Mouse (Mus musculus) kidney, adult 2 months (tissue): ENCODE data around the gene Atg4b. TPM values are rescaled to one million over a fixed set of nuclear protein-coding genes. Genes with fewer than 3 reads are reported as not detected.
A peak's percentile ranks its signal among the peaks of the same experiment; 100 is the strongest.

Source experiments
- DNase-seq: peaks from one replicate; pipeline ENCODE4 v3.0.0; 2021
- H3K27ac ChIP-seq: fragments of 200-500 bp; 2 replicates; pipeline ENCODE4 v1.5.1; 2012; ENCODE audit warnings: low read depth, low read length, control low read depth, inconsistent platforms; ENCODE audit not compliant: insufficient read depth
- H3K27me3 ChIP-seq: fragments of 200-500 bp; replicated peaks from 2 replicates; pipeline ENCODE4 v1.6.1; 2012; ENCODE audit warnings: mild to moderate bottlenecking, moderate library complexity, low read length, inconsistent platforms; ENCODE audit not compliant: control insufficient read depth, insufficient read depth
- H3K36me3 ChIP-seq: fragments of 200-500 bp; 2 replicates; pipeline ENCODE4 v1.6.1; 2012; ENCODE audit warnings: mild to moderate bottlenecking, moderate library complexity, low read length, inconsistent platforms; ENCODE audit not compliant: control insufficient read depth, insufficient read depth
- H3K4me1 ChIP-seq: fragments of 200-500 bp; 2 replicates; pipeline ENCODE4 v1.6.1; 2011; ENCODE audit warnings: low read length; ENCODE audit not compliant: control insufficient read depth, insufficient read depth
- H3K4me3 ChIP-seq: fragments of 200-500 bp; 2 replicates; pipeline ENCODE4 v1.5.1; 2011; ENCODE audit warnings: mild to moderate bottlenecking, low read depth, low read length, control low read depth; ENCODE audit not compliant: insufficient read depth
- CTCF ChIP-seq: fragments of 200-500 bp; conservative IDR thresholded peaks from 2 replicates; pipeline ENCODE4 v1.5.1; 2011; ENCODE audit warnings: low read depth, mild to moderate bottlenecking, control low read depth, low read length, moderate library complexity, mixed read lengths; ENCODE audit not compliant: insufficient read depth, insufficient read length
- POLR2A ChIP-seq: fragments of 200-500 bp; IDR thresholded peaks from one replicate; pipeline ENCODE4 v1.6.1; 2011; ENCODE audit warnings: low read depth, low read length, control low read depth
- WGBS: fragments of 180-500 bp; shearing (Covaris S2); methylation state at CpG from one replicate; pipeline ENCODE4 v1.1.7; 2018; 5-methylcytosine and 5-hydroxymethylcytosine counted together
- polyA plus RNA-seq: library from polyadenylated mRNA; depleted of rRNA; stranded (reverse); fragments of >200 nt; gene quantifications from 2 replicates; pipeline ENCODE4 v1.2.3, GENCODE M21; 2012

Atg4b gene
- polyA plus RNA-seq, 1 experiment = 46.3 TPM

DNA sequence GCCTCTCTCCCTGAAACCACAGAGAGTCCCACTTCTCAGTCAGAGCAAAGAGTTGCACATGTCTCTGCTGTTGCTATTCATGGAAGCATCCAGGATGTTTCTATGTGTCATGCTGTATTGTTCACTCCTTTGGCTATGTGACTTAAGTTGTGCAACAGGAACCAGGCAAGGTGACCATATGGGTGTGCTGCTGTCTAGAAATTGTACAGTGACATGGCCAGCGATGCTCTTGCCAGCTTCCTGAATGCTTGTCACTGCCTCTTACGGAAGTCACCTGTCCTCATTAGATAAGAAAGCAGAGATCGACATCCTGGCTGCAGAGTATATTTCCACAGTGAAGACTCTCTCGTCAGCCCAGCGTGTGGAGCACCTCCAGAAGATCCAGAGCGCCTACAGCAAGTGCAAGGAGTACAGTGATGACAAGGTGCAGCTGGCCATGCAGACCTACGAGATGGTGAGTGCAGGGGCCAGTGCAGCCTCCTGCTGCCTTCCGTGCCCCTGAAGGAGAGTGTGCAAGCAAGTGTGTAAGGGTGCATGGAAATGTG is 60.3 kb downstream of the Atg4b start:
- no peak for DNase-seq
- 86% methylated on average over 8 of the region's 8 CpGs for WGBS

DNA sequence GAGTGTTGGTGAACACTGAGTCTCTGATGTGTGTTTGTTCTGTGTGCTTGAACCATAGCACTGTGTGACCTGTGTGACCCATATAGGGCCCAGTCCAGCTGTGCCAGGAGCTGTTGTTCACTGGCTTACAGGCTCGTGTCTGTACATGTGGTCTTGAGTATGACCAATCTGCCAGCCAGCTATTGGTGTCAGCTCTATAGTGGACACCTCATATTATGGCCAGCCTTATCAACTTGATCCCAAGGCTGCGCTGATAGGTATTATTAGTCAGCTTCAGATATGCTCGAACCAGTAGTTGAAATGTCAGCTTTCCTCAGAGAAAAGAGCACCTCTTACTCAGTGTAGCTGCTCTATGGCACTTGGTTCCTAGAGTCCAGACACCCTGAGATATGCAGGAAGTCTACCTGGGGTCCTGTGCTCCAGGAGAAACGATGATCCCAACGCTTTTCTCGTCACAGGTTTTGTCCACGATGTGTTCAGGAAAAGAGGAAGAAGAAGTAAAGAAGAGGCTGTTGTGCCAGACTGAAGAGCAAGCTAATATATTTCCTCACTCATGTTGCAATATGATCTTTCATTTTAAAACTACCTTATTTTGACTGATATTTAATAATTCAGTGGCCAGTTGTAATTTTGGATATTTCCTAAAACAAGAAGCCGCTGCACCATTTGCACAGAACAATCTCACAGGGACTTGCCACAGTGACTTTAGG is 66.7 kb downstream of the Atg4b start:
- Histone ChIP-seq H3K4me3 (no peak overlapping the region), H3K36me3 (peaks cover 4% of the 10 kb centered on the region), H3K27ac (no peak overlapping the region), H3K4me1 (no peaks in the 10 kb centered on the region), H3K27me3 (no peaks in the 10 kb centered on the region)
- no peak for DNase-seq
- WGBS = 89% methylated on average over 8 of the region's 8 CpGs
- TF ChIP-seq POLR2A (no peak), CTCF (no peak)

More for the DNA sequence above, 60.3 kb downstream of the Atg4b start:
- TF ChIP-seq POLR2A = no peak
- TF ChIP-seq CTCF = no peak
- peaks cover 1% of the 10 kb centered on the region; the same call in 1 of the 2 replicates for H3K36me3 ChIP-seq
- H3K4me1 ChIP-seq = no peaks in the 10 kb centered on the region
- no peak overlapping the region for H3K27ac ChIP-seq
- H3K4me3 ChIP-seq = no peak overlapping the region
- no peaks in the 10 kb centered on the region for H3K27me3 ChIP-seq

DNA sequence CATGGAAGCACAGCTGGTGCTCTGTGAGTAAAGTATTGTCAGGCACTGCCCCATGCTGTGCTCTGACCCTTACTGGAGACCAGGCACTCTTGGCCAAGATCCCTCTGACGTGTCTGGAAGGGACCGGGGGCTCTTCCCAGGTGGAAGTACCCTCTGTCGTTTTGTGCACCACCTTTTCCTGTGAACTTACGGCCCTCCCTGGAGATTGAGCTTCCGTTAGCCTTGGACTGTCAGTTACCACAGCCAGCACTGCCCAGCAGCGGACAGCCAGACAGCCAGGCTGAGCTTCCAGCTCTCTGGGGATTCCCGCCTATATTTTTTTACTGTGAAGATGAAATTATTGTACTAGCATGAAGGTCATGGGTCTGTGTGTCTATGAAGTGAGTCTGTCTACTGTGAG is 67.4 kb downstream of the Atg4b start:
- no peak overlapping the region for H3K27ac ChIP-seq
- no peak overlapping the region for H3K4me3 ChIP-seq
- peaks cover 4% of the 10 kb centered on the region for H3K36me3 ChIP-seq
- H3K27me3 ChIP-seq = no peaks in the 10 kb centered on the region
- WGBS = 69% methylated on average over 7 of the region's 7 CpGs
- DNase-seq = no peak
- H3K4me1 ChIP-seq = no peaks in the 10 kb centered on the region
- TF ChIP-seq CTCF (no peak), POLR2A (no peak)

DNA sequence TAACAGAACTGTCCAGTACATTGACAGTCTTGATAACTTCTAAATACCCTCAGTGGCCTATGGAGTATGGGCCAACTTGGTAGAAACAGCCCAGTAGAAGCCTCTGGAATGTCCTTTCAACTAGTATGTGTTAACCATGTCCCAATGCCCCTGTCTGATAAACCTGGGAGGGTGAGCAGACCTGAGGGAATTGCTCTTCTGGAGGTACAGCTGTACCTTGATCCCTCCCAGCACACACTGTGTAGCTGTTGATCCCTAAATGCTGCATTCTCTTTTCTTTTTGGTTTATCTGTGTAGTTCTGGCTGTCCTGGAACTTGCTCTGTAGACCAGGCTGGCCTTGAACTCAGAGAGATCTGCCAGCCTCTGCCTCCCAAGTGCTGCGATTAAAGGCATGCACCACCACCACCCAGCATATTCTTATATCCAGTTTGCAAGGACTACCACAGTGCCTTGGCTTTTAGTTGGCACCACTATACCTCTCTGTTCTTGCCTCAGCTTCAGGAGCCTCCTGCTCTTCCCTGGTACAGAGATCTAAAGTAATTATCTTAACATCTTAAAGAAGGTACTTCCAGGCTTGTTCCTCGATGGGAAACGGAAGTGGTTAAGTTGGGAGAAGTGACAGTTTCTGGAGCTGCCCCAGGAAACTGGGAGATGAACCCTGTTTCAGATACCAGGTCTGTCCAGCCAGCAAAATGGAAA is 72.6 kb downstream of the Atg4b start:
- Histone ChIP-seq H3K36me3 (peaks cover 3% of the 10 kb centered on the region; the same call in 1 of the 2 replicates), H3K27me3 (no peaks in the 10 kb centered on the region), H3K27ac (peak overlapping the region; percentile 98; the same call in 1 of the 2 replicates), H3K4me3 (no peak overlapping the region), H3K4me1 (peaks cover 5% of the 10 kb centered on the region; the same call in 1 of the 2 replicates)
- WGBS = 69% methylated on average over 3 of the region's 3 CpGs
- no peak for DNase-seq
- TF ChIP-seq CTCF (no peak), POLR2A (no peak)

DNA sequence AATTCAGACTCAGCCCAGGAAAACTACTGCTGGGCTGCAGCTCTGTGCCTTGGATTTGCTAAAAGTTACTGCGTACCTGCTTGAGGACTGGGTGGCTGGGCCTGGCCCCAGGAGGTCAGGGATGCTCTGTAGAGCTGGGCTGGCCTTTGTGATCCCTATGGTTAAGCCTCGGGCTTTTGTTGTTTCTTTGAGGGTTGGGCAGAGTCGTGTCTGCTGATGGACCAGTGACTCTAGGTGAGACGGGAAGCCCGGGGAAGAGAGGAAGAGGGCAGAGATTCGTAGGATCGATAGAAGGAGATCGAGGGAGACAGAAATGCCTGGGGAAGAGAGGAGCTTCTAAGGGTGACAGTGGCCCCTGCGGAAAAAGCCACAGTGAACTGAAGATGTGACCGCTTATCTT is 73.3 kb downstream of the Atg4b start, which contains the start of gene D2hgdh:
D2hgdh (plus strand) TSS at position 301 of the 400 bp plus-strand sequence.
- DNase-seq = no peak
- 13% methylated on average over 10 of the region's 10 CpGs for WGBS
- Histone ChIP-seq H3K4me3 (peak within 1 kb of the TSS; percentile 79), H3K4me1 (peaks cover 5% of the 10 kb centered on the region; the same call in 1 of the 2 replicates), H3K27ac (peak within 1 kb of the TSS; percentile 98), H3K27me3 (no peaks in the 10 kb centered on the region), H3K36me3 (peaks cover 1% of the 10 kb centered on the region; the same call in 1 of the 2 replicates)
- TF ChIP-seq CTCF (no peak), POLR2A (no peak)

DNA sequence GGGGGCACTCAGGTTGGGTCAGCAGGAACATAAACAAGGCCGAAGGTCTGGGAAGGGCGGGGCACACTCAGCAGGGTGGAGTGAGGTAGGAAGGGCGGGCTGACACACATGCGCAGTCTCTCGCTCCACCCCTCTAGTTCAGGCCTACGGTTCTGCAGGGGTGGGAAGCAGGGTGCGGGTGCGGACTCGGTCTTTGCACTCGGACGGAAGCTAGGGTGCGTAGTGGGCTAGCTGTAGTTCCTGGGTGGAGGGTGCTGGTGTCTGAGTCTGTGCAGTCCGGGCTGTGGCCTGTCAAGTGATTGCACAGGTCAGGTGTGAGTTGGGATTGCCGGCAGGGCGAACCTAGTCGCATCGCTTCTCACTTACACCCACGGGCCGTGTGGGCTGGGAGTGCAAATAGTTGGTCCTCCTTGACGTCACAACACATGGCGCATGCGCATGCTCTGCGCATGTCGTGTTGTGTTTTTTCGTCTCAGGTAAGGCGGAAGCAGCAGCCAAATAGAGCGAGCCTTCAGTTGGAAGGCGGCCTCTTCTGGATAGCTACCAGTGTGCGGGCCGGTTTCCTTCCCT is 73.9 kb downstream of the Atg4b start:
- no peaks in the 10 kb centered on the region for H3K27me3 ChIP-seq
- peak overlapping the region; percentile 98 for H3K27ac ChIP-seq
- under 1% methylated on average over 30 of the region's 30 CpGs for WGBS
- peak; percentile 98 for DNase-seq
- peaks cover 5% of the 10 kb centered on the region; the same call in 1 of the 2 replicates for H3K4me1 ChIP-seq
- TF ChIP-seq CTCF = no peak
- TF ChIP-seq POLR2A = peak; percentile 95
- H3K36me3 ChIP-seq = no peaks in the 10 kb centered on the region
- peak overlapping the region; percentile 79 for H3K4me3 ChIP-seq
